17 mouse cellular contexts compared by ENCODE assay signal in the genomic region with DNA sequence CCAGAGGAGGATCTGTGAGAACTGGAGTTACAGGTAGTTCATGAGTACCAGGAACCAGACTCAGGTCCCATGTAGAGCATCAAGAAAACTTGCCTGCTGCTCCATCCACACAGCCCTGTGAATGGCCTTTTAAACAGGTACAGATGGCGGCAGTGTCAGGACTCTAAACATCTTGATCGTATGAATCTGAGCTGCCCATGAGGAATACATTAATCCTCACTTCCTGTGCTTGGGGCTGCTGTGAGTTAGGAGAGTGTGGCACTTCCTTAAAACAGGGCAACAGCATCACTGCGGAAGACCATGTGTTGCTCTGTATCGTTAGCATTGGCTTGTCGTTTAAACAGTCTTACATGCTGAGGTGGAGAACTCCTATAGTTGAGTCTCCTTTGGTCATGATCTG. TPM values are rescaled to one million over a fixed set of nuclear protein-coding genes. Genes with fewer than 3 reads are reported as not detected.
DNase-seq lines count a peak whose midpoint lies in the region; ATAC-seq and TF ChIP-seq lines count a peak whose summit lies in the region.
"Had no signal": no experiment of that assay in that cellular context is flagged by ENCODE, and none has a peak within 500 bp of the region (broad histone marks: within the 10 kb centered on the region; RNA-seq: fewer than 3 reads in every experiment).

No protein-coding gene starts in this region.

- TF ChIP-seq CTCF in gastrocnemius, adult 2 months (IDR thresholded peaks at IDR 0.05), result no peak
- no peak for TF ChIP-seq CTCF in bone marrow macrophage, adult 2 months (IDR thresholded peaks at IDR 0.05; ENCODE audit: low read depth, low read length)
- TF ChIP-seq CTCF in left cerebral cortex, adult 2 months (IDR thresholded peaks at IDR 0.05), result no peak

- DNase-seq in gastrocnemius, adult 2 months, result no peak
- no peak for DNase-seq in gastrocnemius, postnatal 10 days
- DNase-seq in embryonic facial prominence, embryonic 14.5 days (ENCODE audit: low spot score), result peak; percentile 47
- peak; percentile 22 for DNase-seq in limb, embryonic 14.5 days (ENCODE audit: low spot score)
- DNase-seq in left cerebral cortex, adult 2 months (ENCODE audit: extremely low spot score in 1 of 2, low spot score in 2 of 2), result no peak
- DNase-seq in forebrain, embryonic 11.5 days (ENCODE audit: low spot score), result no peak
- no peak for DNase-seq in cerebellum, postnatal 36 days
- DNase-seq: cerebellum, adult 8-10 months; heart, postnatal 4 days; kidney, postnatal 10 days; layer of hippocampus, adult 9-11 months; lung, embryonic 14.5 days; thymus, postnatal 4 days had no signal

- peaks cover 18% of the 10 kb centered on the region for H3K4me1 ChIP-seq in bone marrow macrophage, adult 2 months (ENCODE audit: control insufficient read depth, insufficient read depth, low read length)
- H3K4me1 ChIP-seq in embryonic facial prominence, embryonic 14.5 days (ENCODE audit: control insufficient read depth, insufficient read depth, low read length), result 0 out of 2 replicates have a peak, but pooled peaks cover 9% of the 10 kb centered on the region
- peaks cover 9% of the 10 kb centered on the region for H3K4me1 ChIP-seq in limb, embryonic 14.5 days (ENCODE audit: control insufficient read depth, insufficient read depth, low read length)
- no peaks in the 10 kb centered on the region; the same call in 1 of the 2 replicates for H3K4me1 ChIP-seq in forebrain, embryonic 11.5 days (replicated peaks; ENCODE audit: control insufficient read depth, insufficient read depth, low read length)

- TF ChIP-seq POLR2A in bone marrow macrophage, adult 2 months (IDR thresholded peaks at IDR 0.05; ENCODE audit: borderline replicate concordance, low read depth, low read length), result no peak
- no peak for TF ChIP-seq POLR2A in limb, embryonic 14.5 days (IDR thresholded peaks at IDR 0.05; ENCODE audit: borderline replicate concordance, extremely low read depth, insufficient read depth, insufficient read length)

- 0 out of 2 replicates have a peak, but pooled peaks have one; percentile 38 for ATAC-seq in embryonic facial prominence, embryonic 14.5 days (ENCODE audit: low read depth)
- no peak for ATAC-seq in limb, embryonic 14.5 days (ENCODE audit: low FRiP score, low read depth)
- no peak for ATAC-seq in forebrain, embryonic 11.5 days (replicated peaks; ENCODE audit: low FRiP score)
- ATAC-seq: intestine, postnatal 0 days; midbrain, embryonic 13.5 days had no signal

- no peaks in the 10 kb centered on the region for H3K36me3 ChIP-seq in embryonic facial prominence, embryonic 14.5 days (ENCODE audit: control insufficient read depth, insufficient read depth, low read length)
- H3K36me3 ChIP-seq in limb, embryonic 14.5 days (ENCODE audit: control insufficient read depth, insufficient read depth, low read length), result no peaks in the 10 kb centered on the region
- H3K36me3 ChIP-seq in forebrain, embryonic 11.5 days (ENCODE audit: control insufficient read depth, insufficient read depth, low read length), result no peaks in the 10 kb centered on the region
- H3K36me3 ChIP-seq: midbrain, embryonic 13.5 days had no signal

- no peak overlapping the region for H3K4me2 ChIP-seq in embryonic facial prominence, embryonic 14.5 days (ENCODE audit: low read depth, low read length)
- peak overlapping the region; percentile 19; the same call in 1 of the 2 replicates for H3K4me2 ChIP-seq in limb, embryonic 14.5 days (replicated peaks; ENCODE audit: low read depth, low read length, severe bottlenecking)
- no peak overlapping the region for H3K4me2 ChIP-seq in forebrain, embryonic 11.5 days (ENCODE audit: low read depth, low read length, severe bottlenecking)
- H3K4me2 ChIP-seq: lung, embryonic 14.5 days; midbrain, embryonic 13.5 days had no signal

- peak overlapping the region; percentile 24; the same call in 1 of the 2 replicates for H3K27ac ChIP-seq in gastrocnemius, adult 2 months
- peak overlapping the region; percentile 100 for H3K27ac ChIP-seq in bone marrow macrophage, adult 2 months (ENCODE audit: insufficient read depth, low read depth, low read length)
- no peak overlapping the region for H3K27ac ChIP-seq in embryonic facial prominence, embryonic 14.5 days (replicated peaks; ENCODE audit: low read depth, low read length)
- H3K27ac ChIP-seq in limb, embryonic 14.5 days (replicated peaks; ENCODE audit: low read depth, low read length), result no peak overlapping the region
- no peak overlapping the region for H3K27ac ChIP-seq in left cerebral cortex, adult 2 months
- H3K27ac ChIP-seq in forebrain, embryonic 11.5 days (ENCODE audit: low read depth, low read length), result no peak overlapping the region
- H3K27ac ChIP-seq: midbrain, embryonic 13.5 days had no signal

- H3K9ac ChIP-seq in embryonic facial prominence, embryonic 14.5 days (ENCODE audit: low read depth, low read length), result no peak overlapping the region
- no peak overlapping the region for H3K9ac ChIP-seq in limb, embryonic 14.5 days (ENCODE audit: low read depth, low read length, severe bottlenecking)
- no peak overlapping the region for H3K9ac ChIP-seq in forebrain, embryonic 11.5 days (ENCODE audit: low read length)
- H3K9ac ChIP-seq: lung, embryonic 14.5 days; midbrain, embryonic 13.5 days had no signal

- no peaks in the 10 kb centered on the region for H3K9me3 ChIP-seq in embryonic facial prominence, embryonic 14.5 days (ENCODE audit: control insufficient read depth, low read length)
- no peaks in the 10 kb centered on the region for H3K9me3 ChIP-seq in limb, embryonic 14.5 days (ENCODE audit: control insufficient read depth, low read length)
- H3K9me3 ChIP-seq in forebrain, embryonic 11.5 days (ENCODE audit: control insufficient read depth, low read length), result no peaks in the 10 kb centered on the region
- H3K9me3 ChIP-seq: midbrain, embryonic 13.5 days had no signal

- H3K4me3 ChIP-seq in gastrocnemius, adult 2 months, result peak overlapping the region; percentile 78
- peak overlapping the region; percentile 89 for H3K4me3 ChIP-seq in bone marrow macrophage, adult 2 months (ENCODE audit: insufficient read depth, low read length)
- H3K4me3 ChIP-seq in embryonic facial prominence, embryonic 14.5 days (ENCODE audit: low read depth, low read length), result no peak overlapping the region
- H3K4me3 ChIP-seq in limb, embryonic 14.5 days (replicated peaks; ENCODE audit: low read length), result no peak overlapping the region
- H3K4me3 ChIP-seq in left cerebral cortex, adult 2 months, result no peak overlapping the region
- no peak overlapping the region for H3K4me3 ChIP-seq in forebrain, embryonic 11.5 days (ENCODE audit: low read depth, low read length)
- H3K4me3 ChIP-seq: midbrain, embryonic 13.5 days had no signal

- 29% methylated on average over 5 of the region's 5 CpGs for WGBS in embryonic facial prominence, embryonic 14.5 days
- 17% methylated on average over 5 of the region's 5 CpGs for WGBS in limb, embryonic 14.5 days
- 79% methylated on average over 5 of the region's 5 CpGs for WGBS in forebrain, embryonic 11.5 days

- H3K27me3 ChIP-seq in embryonic facial prominence, embryonic 14.5 days (replicated peaks; ENCODE audit: control insufficient read depth, insufficient read depth, low read length), result no peaks in the 10 kb centered on the region
- no peaks in the 10 kb centered on the region for H3K27me3 ChIP-seq in limb, embryonic 14.5 days (ENCODE audit: control insufficient read depth, insufficient read depth, low read length)
- H3K27me3 ChIP-seq in forebrain, embryonic 11.5 days (ENCODE audit: control insufficient read depth, insufficient read depth, low read length), result no peaks in the 10 kb centered on the region

- intact Hi-C loops in gastrocnemius, adult 2 months (cut with DNase I), result loop anchor here (10.0 kb wide), 1 partner anchor 51 kb away; a partner anchor contains a TSS
- intact Hi-C loops in left cerebral cortex, adult 2 months (cut with DNase I), result no loop called here

RNA-seq across cellular contexts. Expression of a gene that starts 2.1 kb away (rescaled TPM):
- total RNA-seq in gastrocnemius, adult 2 months (2021), result 10 to 100 TPM; 37.7 to 75.4 TPM
- total RNA-seq in gastrocnemius, postnatal 10 days (2021), result 1 to 10 TPM; 8.6 to 8.9 TPM
- 165 and 189 TPM in 2 replicates for polyA plus RNA-seq in bone marrow macrophage, adult 2 months (2012; ENCODE audit: insufficient read depth, insufficient read length, missing spikeins)
- 9.0 and 9.7 TPM in 2 replicates for polyA plus RNA-seq in embryonic facial prominence, embryonic 14.5 days (2014; fragmentation: Nextera tagmentation; extraction: Ambion mirVana)
- 16.1 TPM in 2 replicates for polyA plus RNA-seq in limb, embryonic 14.5 days (2012; rRNA removed)
- polyA plus RNA-seq in limb, embryonic 14.5 days (2014; fragmentation: Nextera tagmentation; extraction: Ambion mirVana), result 11.6 and 12.2 TPM in 2 replicates
- 1 to 10 TPM; 1.7 to 4.5 TPM for total RNA-seq in left cerebral cortex, adult 2 months (2021)
- 5.8 and 6.7 TPM in 2 replicates for polyA plus RNA-seq in forebrain, embryonic 11.5 days (2014; fragmentation: Nextera tagmentation; extraction: Ambion mirVana)

RNA-seq across cellular contexts. Expression of a gene that starts 33.6 kb away (rescaled TPM):
- total RNA-seq in gastrocnemius, adult 2 months (2021), result 100 to 1,000 TPM in 1 of 2 experiments, 10 to 100 TPM in 1; 61.6 to 111 TPM
- total RNA-seq in gastrocnemius, postnatal 10 days (2021), result 10 to 100 TPM; 64.7 to 66.7 TPM
- not detected in 2 replicates for polyA plus RNA-seq in bone marrow macrophage, adult 2 months (2012; ENCODE audit: insufficient read depth, insufficient read length, missing spikeins)
- polyA plus RNA-seq in embryonic facial prominence, embryonic 14.5 days (2014; fragmentation: Nextera tagmentation; extraction: Ambion mirVana), result 4.5 and 6.4 TPM in 2 replicates
- polyA plus RNA-seq in limb, embryonic 14.5 days (2012; rRNA removed), result 4.3 and 5.1 TPM in 2 replicates
- 1.4 and 2.5 TPM in 2 replicates for polyA plus RNA-seq in limb, embryonic 14.5 days (2014; fragmentation: Nextera tagmentation; extraction: Ambion mirVana)
- not detected for total RNA-seq in left cerebral cortex, adult 2 months (2021)
- 0.39 TPM in 1 of 2 replicates, not detected in the other for polyA plus RNA-seq in forebrain, embryonic 11.5 days (2014; fragmentation: Nextera tagmentation; extraction: Ambion mirVana)
- total RNA-seq: left cerebral cortex, postnatal 25 days had no signal

RNA-seq across cellular contexts. Expression of a gene that starts 53.9 kb away (rescaled TPM):
- total RNA-seq in gastrocnemius, adult 2 months (2021), result 10 to 100 TPM; 11.7 to 19.7 TPM
- total RNA-seq in gastrocnemius, postnatal 10 days (2021), result 10 to 100 TPM; 10.4 to 15.3 TPM
- polyA plus RNA-seq in bone marrow macrophage, adult 2 months (2012; ENCODE audit: insufficient read depth, insufficient read length, missing spikeins), result 15.3 and 22.1 TPM in 2 replicates
- 18.2 and 20.1 TPM in 2 replicates for polyA plus RNA-seq in embryonic facial prominence, embryonic 14.5 days (2014; fragmentation: Nextera tagmentation; extraction: Ambion mirVana)
- polyA plus RNA-seq in limb, embryonic 14.5 days (2012; rRNA removed), result 36.7 and 45.6 TPM in 2 replicates
- polyA plus RNA-seq in limb, embryonic 14.5 days (2014; fragmentation: Nextera tagmentation; extraction: Ambion mirVana), result 18.5 and 22.2 TPM in 2 replicates
- 10 to 100 TPM; 22.1 to 24.1 TPM for total RNA-seq in left cerebral cortex, adult 2 months (2021)
- polyA plus RNA-seq in forebrain, embryonic 11.5 days (2014; fragmentation: Nextera tagmentation; extraction: Ambion mirVana), result 54.8 and 68.5 TPM in 2 replicates

RNA-seq across cellular contexts. Expression of a gene that starts 56.2 kb away (rescaled TPM):
- under 1 TPM; 0.39 to 0.77 TPM for total RNA-seq in gastrocnemius, adult 2 months (2021)
- total RNA-seq in gastrocnemius, postnatal 10 days (2021), result 1 to 10 TPM in 1 of 2 experiments, under 1 TPM in 1; 0.95 to 1.5 TPM
- 0.62 and 1.0 TPM in 2 replicates for polyA plus RNA-seq in bone marrow macrophage, adult 2 months (2012; ENCODE audit: insufficient read depth, insufficient read length, missing spikeins)
- polyA plus RNA-seq in embryonic facial prominence, embryonic 14.5 days (2014; fragmentation: Nextera tagmentation; extraction: Ambion mirVana), result 16.1 and 23.1 TPM in 2 replicates
- 39.9 and 42.8 TPM in 2 replicates for polyA plus RNA-seq in limb, embryonic 14.5 days (2012; rRNA removed)
- 51.8 and 54.3 TPM in 2 replicates for polyA plus RNA-seq in limb, embryonic 14.5 days (2014; fragmentation: Nextera tagmentation; extraction: Ambion mirVana)
- 1 to 10 TPM; 2.1 to 4.7 TPM for total RNA-seq in left cerebral cortex, adult 2 months (2021)
- polyA plus RNA-seq in forebrain, embryonic 11.5 days (2014; fragmentation: Nextera tagmentation; extraction: Ambion mirVana), result 7.0 and 8.5 TPM in 2 replicates

Comparison
In these comparisons a context has a peak if more than half of its experiments do, and no peak if none do; other contexts are left out.
1. DNase-seq: peak in embryonic facial prominence, embryonic 14.5 days (single experiment) and limb, embryonic 14.5 days (single experiment); none in gastrocnemius, adult 2 months (single experiment), gastrocnemius, postnatal 10 days (single experiment), left cerebral cortex, adult 2 months (0 of 2), forebrain, embryonic 11.5 days (single experiment) and cerebellum, postnatal 36 days (0 of 2).
2. H3K27ac ChIP-seq: peak in gastrocnemius, adult 2 months (single experiment) and bone marrow macrophage, adult 2 months (single experiment); none in embryonic facial prominence, embryonic 14.5 days (single experiment), limb, embryonic 14.5 days (single experiment), left cerebral cortex, adult 2 months (single experiment) and forebrain, embryonic 11.5 days (single experiment).
3. H3K4me3 ChIP-seq: peak in gastrocnemius, adult 2 months (single experiment) and bone marrow macrophage, adult 2 months (single experiment); none in embryonic facial prominence, embryonic 14.5 days (single experiment), limb, embryonic 14.5 days (single experiment), left cerebral cortex, adult 2 months (single experiment) and forebrain, embryonic 11.5 days (single experiment).